Mouse (Mus musculus) inflammation-experienced regulatory T-cells, adult 6 months (primary cell): Measurements from ENCODE around the gene Phldb3. TPM values are rescaled to one million over a fixed set of nuclear protein-coding genes. Genes with fewer than 3 reads are reported as not detected.

ENCODE experiments used
- ATAC-seq: one replicate; pipeline ENCODE4 v1.8.0; 2017
- polyA plus RNA-seq, 3 experiments: library from polyadenylated mRNA; unstranded; fragments of 100-300 nt; shearing (Covaris generic); gene quantifications; one replicate each; pipeline ENCODE4 v1.2.1; 2017

Gene Phldb3
- polyA plus RNA-seq, 3 experiments from 2014 or later = 0.22 to 1.2 (median 0.31) TPM

DNA sequence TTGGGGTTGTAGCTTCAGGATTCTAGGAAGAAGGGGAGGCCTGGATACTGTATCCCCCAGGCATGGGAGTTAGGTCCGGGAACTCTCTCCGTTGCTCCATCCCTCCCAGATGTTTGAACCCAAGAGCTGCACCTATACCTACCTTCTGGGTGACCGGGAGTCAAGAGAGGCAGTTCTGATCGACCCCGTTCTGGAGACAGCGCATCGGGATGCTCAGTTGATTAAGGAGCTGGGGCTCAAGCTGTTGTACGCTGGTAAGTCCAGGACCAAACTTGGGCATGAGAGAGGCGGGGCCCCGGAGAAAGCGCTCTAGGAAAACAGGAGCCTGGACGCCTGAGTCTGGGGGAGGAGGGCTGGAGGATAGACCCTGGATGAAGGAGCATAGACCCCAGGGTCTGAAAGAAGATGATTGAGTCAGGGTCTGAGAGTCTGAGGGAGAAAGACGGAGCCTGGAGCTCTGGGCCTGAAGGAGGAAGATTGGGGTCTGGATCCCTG, 16.2 kb upstream of the Phldb3 start:
- no peak for ATAC-seq

DNA sequence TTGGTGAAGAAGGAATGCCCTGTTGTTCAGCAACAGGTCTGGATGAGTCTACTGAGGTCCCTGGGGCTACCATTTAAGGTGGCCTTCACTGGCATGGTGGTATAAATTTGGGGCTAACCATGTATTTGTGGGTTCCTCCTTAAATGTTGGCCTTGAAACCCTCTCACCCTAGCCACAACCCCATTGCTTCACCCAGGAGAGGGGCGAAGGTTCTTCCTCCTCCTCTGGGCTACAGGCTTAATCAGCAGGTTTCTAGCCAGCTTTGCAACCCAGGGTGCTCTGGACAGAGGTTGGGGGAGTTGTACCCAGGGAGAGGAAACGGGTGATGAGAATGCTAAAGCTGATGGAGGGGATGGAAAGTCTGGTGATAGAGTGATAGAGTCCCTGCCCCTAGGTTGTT, 15.1 kb upstream of the Phldb3 start:
- no peak for ATAC-seq

DNA sequence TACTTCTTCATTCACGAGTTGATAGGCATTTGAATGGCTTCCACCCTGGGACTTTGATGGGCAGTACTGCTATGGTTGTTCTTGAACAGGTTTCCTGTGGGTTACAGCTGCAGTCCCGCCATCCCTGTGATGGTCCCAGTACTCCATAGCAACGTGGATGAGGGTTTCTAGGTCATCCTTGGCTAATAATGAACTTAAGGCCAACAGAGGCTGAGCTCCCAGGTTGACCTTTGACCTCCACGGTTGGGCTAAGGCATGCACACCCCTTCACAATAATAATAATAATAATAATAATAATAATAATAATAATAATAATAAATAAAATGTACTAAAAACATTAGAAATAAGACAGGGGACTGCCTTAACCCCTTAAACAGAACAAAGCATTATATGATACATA, 12.4 kb upstream of the Phldb3 start:
- ATAC-seq = no peak

DNA sequence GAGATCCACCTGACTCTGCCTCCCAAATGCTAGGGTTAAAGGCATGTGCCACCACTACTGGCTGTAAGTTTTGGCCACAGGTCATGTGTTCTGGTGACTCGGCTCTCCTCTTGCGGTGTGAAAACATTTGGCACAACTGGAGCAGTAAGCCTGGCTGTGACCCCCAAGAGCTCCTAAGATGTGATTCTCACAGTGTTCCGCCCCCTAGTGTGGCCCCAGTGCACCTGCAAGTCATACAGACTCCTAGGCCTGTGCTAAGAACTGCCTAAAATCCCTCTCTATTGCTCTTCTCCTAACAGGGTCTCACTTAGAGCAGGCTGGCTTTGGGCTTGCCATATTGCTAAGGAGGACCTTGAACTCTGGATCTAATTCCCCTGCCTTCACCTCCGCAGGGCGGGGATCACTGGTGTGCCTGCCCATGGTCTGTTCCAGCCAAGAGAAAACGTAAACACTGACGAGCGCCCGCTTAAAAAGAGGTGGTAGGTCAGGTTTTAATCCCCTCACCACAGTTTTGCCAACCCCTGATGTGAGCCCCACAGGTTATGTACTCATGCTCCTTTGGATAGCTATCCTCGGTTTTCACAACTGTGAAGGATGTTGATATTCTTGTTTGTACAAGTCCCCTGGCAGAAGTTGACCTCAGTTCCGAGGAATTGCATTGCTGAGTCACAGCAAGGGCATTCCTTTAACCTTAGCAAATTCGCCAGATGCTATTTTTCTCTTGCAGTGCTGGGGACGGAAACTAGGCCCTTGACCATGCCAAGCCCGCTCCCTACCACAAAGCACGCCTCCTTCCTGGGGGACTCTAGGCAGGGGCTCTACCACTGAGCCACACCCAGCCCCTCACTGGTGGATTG, 11.1 kb upstream of the Phldb3 start:
- ATAC-seq = no peak

DNA sequence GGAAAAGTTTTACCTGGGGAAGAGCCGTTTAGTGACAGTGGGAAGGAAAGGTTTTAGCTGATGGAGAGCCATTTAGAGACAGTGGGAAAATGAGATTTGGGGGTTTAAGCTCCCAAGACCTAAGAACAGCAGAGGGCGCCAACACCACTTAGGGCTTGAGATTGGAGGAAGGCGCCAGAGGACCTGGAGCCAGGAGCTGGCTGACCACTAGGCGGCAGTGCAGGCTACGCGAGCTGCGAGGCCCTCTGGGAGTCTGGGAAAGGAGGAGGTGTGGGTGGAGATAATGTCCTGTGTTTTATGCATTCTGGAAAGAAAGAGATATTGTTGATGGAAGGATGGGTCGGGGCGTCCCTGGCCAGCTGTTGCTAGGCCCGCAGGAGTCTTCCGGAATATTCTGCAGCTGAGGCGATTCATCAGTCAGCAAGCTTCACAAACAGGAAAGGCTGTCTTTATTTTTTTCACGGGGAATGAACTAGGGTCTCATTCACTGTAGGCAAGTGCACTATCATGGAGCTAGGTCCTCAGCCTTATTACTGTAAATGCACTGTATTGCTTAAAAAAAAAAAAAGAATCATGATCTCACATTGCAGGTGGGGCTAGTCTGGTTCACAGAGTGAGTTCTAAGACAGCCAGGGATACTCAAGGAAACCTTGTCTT, 9.5 kb upstream of the Phldb3 start:
- peak; percentile 88 for ATAC-seq

DNA sequence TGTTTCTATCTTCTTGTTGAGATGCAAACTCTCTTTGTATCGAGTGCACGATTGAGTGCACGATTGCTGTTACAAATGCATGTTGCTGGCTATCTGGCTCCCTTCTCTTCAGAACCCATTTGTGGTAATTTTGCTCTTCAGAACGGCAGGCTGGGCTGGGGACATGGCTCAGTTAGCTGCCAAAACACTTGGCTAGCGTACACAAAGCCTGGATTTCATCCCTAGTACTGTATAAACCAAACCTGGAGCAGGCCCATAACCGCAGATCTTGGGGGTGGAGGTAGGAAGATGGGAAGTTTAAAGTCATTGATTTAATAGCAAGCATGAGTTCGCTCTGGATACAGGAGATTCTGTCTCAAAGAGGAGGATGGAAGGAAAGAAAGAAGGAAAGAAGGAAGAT, 5.0 kb upstream of the Phldb3 start:
- ATAC-seq = no peak

DNA sequence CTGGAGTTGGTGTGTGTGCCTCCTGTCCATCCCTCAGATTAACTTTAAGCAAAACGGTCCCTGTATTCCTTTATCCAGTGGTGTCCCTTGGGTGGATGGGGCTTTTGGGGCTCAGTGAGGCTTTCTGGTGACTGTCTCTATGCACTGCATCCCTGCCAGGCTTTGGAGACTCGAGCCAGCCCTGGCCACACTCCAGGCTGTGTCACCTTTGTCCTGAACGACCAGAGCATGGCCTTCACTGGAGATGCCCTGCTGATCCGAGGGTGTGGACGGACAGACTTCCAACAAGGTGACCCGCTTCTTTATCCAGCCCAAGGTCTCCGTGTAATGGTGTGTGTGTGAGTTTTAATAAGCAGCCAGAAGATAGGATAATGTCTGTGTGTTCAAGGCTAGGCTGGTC, 4.5 kb upstream of the Phldb3 start:
- no peak for ATAC-seq

DNA sequence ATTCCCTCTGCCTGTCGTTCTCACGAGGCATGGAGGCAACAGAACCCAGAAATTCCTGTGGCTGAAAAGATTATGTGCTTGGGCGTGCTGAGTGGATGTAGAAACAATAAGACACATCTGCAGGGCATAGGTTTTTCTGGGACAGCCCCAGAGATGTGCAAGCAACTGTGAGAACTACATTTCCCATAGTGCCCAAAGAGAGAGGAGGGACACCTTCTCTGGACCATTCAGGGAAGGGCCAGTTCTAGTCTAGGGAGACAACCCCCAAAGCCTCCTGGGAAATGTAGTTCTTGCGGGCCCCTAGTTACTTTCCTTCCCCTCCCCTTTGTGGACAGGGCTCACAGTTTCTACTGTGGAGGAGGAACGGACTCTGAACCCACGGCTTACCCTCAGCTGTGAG, 2.5 kb upstream of the Phldb3 start:
- peak; percentile 81 for ATAC-seq

DNA sequence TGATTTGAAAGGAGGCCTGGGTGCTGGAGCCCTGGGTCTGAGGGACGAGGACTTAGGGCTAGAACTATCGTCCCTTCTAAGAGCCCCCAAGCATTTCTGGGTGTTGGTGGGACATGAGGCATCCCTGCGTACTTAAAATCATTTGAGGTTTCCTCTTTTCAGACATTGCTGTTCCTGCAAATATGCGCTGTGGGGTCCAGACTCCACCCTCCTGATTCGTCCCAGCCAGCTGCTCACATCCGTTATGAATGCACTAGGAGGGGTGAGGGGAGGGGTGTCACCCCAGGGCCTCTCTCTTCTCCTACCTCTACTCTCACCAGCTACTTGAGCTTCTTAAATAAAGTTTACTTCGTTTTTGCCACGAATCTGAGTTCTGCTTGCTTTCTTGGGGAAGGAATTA, 2.0 kb upstream of the Phldb3 start:
- ATAC-seq = no peak

DNA sequence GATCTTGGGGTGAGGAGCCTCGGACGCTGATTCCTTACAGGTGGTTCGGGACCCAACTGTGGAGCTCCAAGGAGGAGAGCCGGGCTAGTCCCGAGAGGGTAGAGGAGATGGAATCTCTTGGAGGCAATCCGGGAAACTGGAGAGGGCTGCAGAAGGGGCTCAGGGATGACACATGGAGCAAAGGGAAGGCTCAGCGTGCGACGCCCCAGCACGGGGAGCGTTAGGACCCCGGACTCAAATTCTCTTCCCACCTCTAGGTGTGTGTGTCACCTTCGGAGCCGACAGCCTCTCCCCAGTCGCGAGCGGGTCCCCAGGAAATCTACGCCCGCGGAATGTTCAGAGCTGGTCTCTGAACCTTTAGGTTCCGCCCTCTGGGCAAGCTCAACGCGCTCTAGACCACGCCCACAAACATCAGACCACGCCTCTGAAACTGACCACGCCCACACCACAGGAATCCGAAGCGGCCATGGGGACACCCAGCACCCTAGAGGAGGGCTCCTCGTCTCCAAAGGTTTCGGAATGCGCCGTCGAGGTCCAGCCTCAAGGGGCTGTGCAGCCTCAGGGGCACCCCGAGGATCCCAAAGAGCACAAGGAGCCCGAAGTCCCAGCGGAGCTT, 424 bp downstream of the Phldb3 start:
- ATAC-seq = peak; percentile 81

DNA sequence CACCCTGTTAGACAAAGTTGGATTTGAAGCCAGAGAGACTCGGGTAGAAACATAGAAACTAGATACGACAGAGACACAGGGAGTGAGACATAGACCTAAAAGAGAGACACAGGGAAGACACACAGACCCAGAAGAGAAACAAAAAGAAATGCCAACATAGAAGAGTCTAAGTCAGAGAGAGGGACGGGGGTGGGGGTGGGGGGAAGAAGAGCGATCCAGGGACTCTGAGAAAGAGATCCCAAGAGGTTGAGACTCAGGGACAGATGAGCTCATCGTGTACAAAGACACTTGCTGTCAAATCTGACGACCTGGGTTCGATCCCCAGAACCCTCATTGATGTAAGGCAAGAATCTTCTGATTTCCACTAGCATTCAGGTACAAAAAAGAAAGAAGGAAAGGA, 1.1 kb downstream of the Phldb3 start:
- no peak for ATAC-seq

DNA sequence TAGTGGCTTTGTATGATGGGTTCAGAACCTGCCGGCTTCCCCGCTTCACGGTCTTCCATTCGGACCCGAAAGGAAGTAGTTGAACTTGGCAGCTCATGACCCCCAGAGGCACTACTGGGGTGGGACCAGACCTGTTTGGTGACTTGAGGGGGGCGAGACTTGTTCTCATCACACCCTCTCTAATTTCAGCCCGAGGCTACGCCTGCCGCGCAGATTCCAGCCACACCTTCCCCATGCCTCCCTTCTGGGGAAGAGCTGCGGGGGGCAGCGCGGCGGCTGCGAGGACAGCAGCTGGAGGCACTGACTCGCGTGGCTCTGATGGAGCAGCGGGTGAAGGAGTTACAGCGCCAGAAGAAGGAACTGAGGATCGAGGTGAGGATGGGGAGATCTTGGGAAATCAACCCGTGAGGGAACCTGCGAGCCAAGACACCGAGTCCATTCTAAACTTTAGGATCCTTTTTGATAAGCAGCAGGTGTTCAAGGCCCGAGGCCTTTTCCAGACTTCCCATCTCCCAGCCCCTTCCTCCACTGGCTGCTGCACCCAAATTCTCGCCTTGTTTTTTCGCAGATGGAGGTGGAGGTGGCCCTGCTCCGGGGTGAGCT, 1.8 kb downstream of the Phldb3 start:
- no peak for ATAC-seq

DNA sequence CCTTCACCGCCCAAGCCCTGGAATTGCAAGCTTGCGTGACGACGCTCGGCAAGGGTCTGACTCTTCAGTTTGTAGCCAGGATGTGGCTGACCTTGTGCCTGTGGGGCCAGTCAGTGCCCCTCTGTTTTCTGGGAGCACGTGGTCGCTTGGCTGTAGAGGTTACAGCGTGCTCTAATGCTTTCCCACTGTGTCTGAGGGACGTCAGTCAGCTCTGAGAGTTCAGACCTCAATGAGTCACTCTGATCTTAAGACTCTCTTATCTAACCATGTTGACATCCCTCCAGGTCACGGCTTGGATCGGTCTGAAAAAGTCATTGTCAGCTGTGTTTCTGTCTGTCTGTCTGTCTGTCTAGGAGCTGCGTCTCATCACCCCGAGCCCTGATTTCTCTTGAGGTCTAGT, 4.3 kb downstream of the Phldb3 start:
- no peak for ATAC-seq

DNA sequence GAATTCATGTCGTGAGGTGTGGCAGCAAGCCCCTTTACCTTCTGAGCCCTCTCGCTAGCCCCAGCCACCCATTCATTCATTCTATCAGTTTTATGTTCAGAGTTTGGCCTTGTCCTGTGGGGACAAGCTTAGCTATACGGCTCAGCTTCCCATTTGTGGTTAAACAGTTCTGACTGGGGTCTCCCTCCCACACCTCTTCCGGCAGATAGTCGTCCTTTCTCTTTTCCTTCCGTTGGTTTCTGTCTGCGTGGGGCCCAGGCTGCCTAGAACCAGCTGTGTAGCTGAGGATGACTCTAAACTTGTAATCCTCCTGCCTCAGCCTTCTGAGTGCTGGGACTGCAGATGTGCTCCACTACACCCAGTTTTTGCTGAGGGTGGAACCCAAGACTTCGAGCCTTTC, 7.2 kb downstream of the Phldb3 start:
- ATAC-seq = peak; percentile 56

DNA sequence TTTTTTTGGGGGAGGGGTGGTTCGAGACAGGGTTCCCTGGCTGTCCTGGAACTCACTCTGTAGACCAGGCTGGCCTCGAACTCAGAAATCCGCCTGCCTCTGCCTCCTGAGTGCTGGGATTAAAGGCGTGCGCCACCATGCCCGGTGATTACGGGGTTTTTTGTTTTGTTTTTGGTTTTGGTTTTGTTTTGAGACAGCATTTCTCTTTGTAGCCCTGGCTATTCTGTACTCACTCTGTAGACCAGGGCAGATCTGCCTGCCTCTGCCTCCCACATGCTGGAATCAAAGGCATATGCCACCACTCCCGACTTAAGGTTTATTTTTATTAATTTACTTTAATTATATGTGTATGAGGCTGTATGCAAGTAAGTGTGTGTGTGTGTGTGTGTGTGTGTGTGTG, 7.8 kb downstream of the Phldb3 start:
- ATAC-seq = peak; percentile 61

DNA sequence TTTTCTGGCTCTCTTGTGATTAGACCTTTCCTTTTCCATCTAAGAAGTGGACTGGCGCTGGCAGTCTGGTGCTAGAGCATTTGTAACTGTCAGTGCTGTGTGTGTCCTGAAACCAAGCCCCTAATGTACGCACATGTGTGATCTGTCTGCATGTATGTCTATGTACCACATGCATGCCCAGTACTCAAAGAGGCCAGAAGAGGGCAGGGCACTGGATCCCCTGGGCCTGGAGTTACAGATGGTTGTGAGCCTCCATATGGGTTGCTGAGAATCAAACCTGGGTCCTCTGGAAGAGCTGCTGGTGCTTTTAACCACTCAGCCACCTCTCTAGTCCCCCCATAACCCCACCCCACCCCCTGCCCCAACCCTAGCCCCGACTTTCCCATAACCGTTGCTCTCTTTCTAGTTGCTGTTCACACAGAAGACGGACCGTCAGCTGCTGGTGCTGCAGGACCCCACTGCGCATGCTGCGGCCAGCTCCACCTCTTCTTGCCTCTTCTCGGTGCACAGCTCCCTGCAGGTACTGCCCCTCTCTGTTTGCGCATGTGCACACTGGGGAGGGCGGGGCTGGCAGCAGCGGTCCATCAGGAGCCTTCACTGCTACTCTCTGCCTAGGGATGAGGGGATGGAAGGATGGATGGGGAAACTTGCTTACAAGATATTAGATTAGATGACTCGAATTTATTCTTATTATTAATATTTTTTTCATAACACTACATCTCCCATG, 9.3 kb downstream of the Phldb3 start:
- ATAC-seq = no peak

DNA sequence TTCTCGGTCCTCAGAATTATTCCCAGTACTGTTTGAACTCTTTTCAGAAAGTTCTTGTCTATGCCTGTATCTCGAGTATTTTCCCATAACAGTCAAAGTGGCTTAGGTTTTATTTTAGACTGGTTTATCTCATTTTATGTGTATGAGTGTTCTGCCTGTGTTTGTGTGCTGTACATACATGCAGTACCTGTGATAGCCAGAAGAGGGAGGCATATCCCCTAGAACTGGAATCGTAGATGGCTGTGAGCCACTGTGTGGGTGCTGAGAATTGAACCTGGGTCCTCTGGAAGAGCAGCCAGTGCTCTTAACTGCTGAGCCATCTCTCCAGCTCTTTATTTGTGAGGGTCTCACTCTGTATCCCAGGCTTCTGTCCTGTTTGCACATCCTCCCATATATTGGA, 10.6 kb downstream of the Phldb3 start:
- ATAC-seq = no peak

DNA sequence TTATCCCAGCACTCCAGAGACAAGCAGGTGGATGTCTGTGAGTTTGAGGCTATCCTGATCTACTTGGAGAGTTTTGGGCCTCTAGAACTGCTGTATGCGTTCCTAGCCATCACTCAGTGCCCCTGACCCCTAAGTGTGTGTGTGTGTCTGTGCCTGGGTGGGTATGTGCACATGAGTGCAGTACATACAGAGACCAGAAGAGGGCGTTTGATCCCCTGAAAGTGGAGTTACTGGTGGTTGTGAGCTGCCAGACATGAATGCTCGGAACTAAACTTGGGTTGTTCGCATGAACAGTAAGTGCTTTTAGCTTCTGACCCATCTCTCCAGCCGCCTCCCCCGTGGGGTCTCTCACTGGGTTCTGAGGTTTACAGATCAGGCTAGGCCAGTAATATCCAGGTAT, 12.4 kb downstream of the Phldb3 start:
- no peak for ATAC-seq

DNA sequence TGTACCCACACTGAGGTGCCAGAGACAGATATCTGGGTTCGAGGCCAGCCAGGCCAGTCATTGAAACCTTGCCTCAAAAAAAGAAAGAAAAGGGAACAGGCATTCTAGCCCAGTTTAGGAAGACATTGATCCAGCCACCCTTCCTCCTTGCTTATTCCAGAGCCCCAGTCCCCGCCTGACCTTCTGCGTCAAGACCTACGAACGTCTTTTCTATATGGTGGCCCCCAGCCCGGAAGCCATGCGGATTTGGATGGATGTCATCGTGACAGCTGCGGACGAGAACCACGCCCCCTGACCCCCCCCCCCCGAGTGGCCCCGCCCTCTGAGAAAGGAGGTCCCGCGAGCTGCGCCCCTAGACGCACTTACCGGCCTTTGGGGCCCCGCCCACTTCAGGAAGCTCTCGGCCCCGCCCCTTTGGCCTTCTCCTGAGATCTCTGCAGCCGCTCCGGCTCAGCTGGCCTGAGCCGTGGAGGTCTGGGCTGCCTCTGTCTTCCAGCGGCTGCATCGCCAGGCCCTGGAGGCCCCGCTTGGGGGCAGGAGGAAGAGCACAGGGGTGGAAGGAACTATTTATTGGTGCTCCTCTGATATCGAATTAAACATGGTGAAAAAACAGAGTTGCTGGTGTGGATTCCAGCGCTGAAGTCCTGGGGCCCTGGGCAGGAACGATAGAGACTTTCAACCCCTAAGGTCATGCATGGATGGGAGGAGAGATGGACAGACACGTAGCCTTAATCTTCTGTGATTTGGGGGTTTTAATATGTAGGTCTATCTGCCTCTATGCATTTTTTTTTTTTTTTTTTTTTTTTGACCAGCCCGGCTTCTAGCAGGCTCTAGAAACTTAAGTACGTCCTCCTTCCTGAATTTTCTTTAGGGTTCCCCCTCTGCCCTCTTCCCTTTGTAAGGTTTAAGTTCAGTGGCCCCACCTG, 18.4 kb downstream of the Phldb3 start:
- ATAC-seq = peak; percentile 54

DNA sequence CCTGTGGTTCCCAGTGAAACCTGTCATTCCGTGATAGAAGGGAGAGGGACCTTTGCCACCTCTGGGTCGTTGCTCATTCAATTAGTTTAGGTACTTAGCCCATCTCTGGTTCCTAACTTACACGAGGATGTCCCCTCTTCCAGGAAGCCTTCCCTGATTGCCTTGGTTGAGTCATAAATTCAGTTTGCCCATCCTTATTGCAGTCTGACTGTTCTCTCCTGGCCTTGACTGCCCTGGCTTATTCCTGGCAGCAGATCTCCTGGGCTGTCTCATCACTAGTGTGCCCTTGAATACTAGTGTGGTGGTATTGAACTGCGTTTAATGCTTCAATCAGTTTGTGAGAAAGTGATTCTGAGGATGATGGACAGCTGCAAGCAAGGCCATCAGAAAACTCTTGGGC, 19.1 kb downstream of the Phldb3 start:
- no peak for ATAC-seq

DNA sequence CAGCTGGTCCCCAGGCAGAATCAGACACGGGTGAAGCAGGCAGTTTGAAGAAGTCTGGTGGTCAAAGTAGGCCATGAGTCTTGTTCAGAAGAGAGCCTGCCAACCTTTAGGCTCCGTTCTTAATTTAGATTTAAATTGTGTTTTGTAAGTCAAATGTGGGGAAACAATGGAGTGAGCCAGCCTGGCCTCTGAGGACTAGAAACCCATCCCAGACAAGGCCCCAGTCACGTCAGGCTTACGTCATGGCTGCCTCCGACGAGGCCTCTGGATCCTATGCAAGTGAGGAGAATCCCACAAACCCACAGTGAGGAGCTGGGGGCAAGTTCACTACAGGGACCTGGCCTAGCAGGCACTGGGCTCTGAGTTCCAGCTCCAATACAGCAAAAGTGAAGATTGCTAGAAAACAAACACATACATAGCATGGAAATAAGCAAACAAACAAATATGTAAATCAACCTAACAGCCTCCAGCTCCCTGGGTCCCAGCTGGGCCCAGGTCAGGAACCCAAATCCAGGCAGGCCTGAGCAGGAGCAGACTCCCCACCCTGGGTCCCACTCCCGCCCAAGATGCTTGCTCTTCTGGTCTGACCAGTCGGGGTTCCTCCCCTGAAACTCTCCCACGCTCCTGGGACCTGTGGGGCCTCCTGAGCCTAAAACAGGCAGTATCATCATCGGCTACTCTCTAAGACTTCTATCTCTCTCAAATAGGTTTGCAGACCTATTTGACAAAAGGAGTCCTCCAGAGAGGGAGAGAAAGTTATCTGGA, 19.7 kb downstream of the Phldb3 start:
- ATAC-seq = no peak
